Mouse (Mus musculus): ENCODE data around the gene Adgrv1. TPM values are rescaled to one million over a fixed set of nuclear protein-coding genes. Genes with fewer than 3 reads are reported as not detected.

Adgrv1 gene
- total and polyA plus RNA-seq, 3 experiments = 0.17 to 0.44 (median 0.27) TPM

GRCm38 (mm10) chr13:81385597-81386362 lies 247.2 kb downstream of the Adgrv1 start:
- no peak overlapping the region for H3K9ac ChIP-seq (ENCODE audit: insufficient read depth, low read depth)
- H3K4me3 ChIP-seq (replicated peaks in 1 of 3; ENCODE audit: low read depth in 2 of 3, low read length in 2 of 3, poor library complexity in 1 of 3) = no peak overlapping the region
- H3K27me3 ChIP-seq (replicated peaks) = no peaks in the 10 kb centered on the region
- DNase-seq (ENCODE audit: extremely low read depth) = no peak
- peak overlapping the region; percentile 21; the same call in 1 of the 2 replicates for H3K4me2 ChIP-seq (ENCODE audit: insufficient read depth, low read depth, poor library complexity, severe bottlenecking)
- in situ Hi-C loops (cut with MboI; ENCODE audit: low pct_ligation_motif_present, low pct_unique_long_range_greater_than_20kb, low sequenced_read_pairs) = no loop called here
- H3K27ac ChIP-seq (ENCODE audit: insufficient read depth, low read depth) = no peak overlapping the region
- dilution Hi-C loops (cut with MboI; ENCODE audit: extremely low pct_ligation_motif_present, extremely low pct_unique_long_range_greater_than_20kb, low sequenced_read_pairs) = no loop called here
- H3K4me1 ChIP-seq (ENCODE audit: control insufficient read depth in 1 of 2, insufficient read depth in 2 of 2) = no peaks in the 10 kb centered on the region
- TF ChIP-seq SIN3A (IDR thresholded peaks at IDR 0.05; ENCODE audit: low read length) (no peak), USF1 (IDR thresholded peaks at IDR 0.05; ENCODE audit: low read depth, low read length) (no peak), POLR2A (IDR thresholded peaks at IDR 0.05; ENCODE audit: low read depth, low read length) (no peak), KAT2A (IDR thresholded peaks at IDR 0.05; ENCODE audit: insufficient replicate concordance, low read length) (no peak), E2F4 (IDR thresholded peaks at IDR 0.05; ENCODE audit: insufficient replicate concordance, low read depth, low read length) (no peak), JUND (conservative IDR thresholded peaks at IDR 0.05; ENCODE audit: low read depth, low read length) (no peak), PAX5 (IDR thresholded peaks at IDR 0.05; ENCODE audit: low read length) (no peak)
- H3K9me3 ChIP-seq (replicated peaks; ENCODE audit: low read length) = no peaks in the 10 kb centered on the region
- no peaks in the 10 kb centered on the region for H3K36me3 ChIP-seq (replicated peaks in 1 of 2; ENCODE audit: control insufficient read depth in 1 of 2, insufficient read depth in 1 of 2, low read length in 1 of 2)
- no peaks in the 10 kb centered on the region for H3K79me2 ChIP-seq (replicated peaks; ENCODE audit: control insufficient read depth, extremely low read depth, insufficient read depth, poor library complexity, severe bottlenecking)

DNA sequence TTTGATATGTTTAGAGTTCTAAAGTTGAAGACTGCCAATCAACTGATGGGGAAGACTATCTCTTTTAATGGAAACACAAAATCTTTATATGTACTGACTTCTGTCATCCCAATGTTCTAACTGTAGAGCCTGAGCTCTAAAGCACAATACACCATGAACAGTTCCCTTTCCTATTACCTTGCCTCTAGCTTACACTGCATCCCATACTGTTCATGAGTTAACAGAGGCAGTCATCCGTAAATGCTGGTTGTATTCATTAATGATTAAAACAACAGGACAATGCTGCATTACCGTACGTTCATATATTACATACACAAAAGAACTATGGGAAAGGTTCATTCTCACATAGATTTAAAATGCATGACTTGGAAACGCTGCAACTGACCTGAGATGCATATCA lies 251.1 kb downstream of the Adgrv1 start:
- no peaks in the 10 kb centered on the region for H3K27me3 ChIP-seq (replicated peaks)
- dilution Hi-C loops (cut with MboI; ENCODE audit: extremely low pct_ligation_motif_present, extremely low pct_unique_long_range_greater_than_20kb, low sequenced_read_pairs) (no loop called here), in situ Hi-C loops (cut with MboI; ENCODE audit: low pct_ligation_motif_present, low pct_unique_long_range_greater_than_20kb, low sequenced_read_pairs) (no loop called here)
- TF ChIP-seq ELF1 (IDR thresholded peaks at IDR 0.05; ENCODE audit: low read depth, low read length) = no peak
- TF ChIP-seq MAFK (IDR thresholded peaks at IDR 0.05; ENCODE audit: insufficient replicate concordance, low read length) = no peak
- no peak for TF ChIP-seq CTCF (conservative IDR thresholded peaks at IDR 0.05 in 1 of 2, IDR thresholded peaks at IDR 0.05 in 1 of 2; ENCODE audit: low read depth in 2 of 2, low read length in 2 of 2)
- TF ChIP-seq CHD1 (IDR thresholded peaks at IDR 0.05; ENCODE audit: low read depth, low read length) = no peak
- TF ChIP-seq GABPA (IDR thresholded peaks at IDR 0.05; ENCODE audit: insufficient replicate concordance, low read depth, low read length) = no peak
- no peak for TF ChIP-seq UBTF (IDR thresholded peaks at IDR 0.05; ENCODE audit: low read depth, low read length)
- TF ChIP-seq IRF4 (IDR thresholded peaks at IDR 0.05; ENCODE audit: low read depth, low read length) = no peak
- no peak for TF ChIP-seq NELFE (IDR thresholded peaks at IDR 0.05; ENCODE audit: low read depth, low read length)
- no peak for TF ChIP-seq NRF1 (IDR thresholded peaks at IDR 0.05; ENCODE audit: low read depth, low read length)
- no peaks in the 10 kb centered on the region for H3K36me3 ChIP-seq (replicated peaks in 1 of 2; ENCODE audit: control insufficient read depth in 1 of 2, insufficient read depth in 1 of 2, low read length in 1 of 2)
- no peak overlapping the region for H3K4me2 ChIP-seq (ENCODE audit: insufficient read depth, low read depth, poor library complexity, severe bottlenecking)
- H3K9me3 ChIP-seq (replicated peaks; ENCODE audit: low read length) = no peaks in the 10 kb centered on the region
- DNase-seq (ENCODE audit: extremely low read depth) = no peak
- no peak overlapping the region for H3K4me3 ChIP-seq (replicated peaks in 1 of 3; ENCODE audit: low read depth in 2 of 3, low read length in 2 of 3, poor library complexity in 1 of 3)
- H3K4me1 ChIP-seq (ENCODE audit: control insufficient read depth in 1 of 2, insufficient read depth in 2 of 2) = no peaks in the 10 kb centered on the region
- no peaks in the 10 kb centered on the region for H3K79me2 ChIP-seq (replicated peaks; ENCODE audit: control insufficient read depth, extremely low read depth, insufficient read depth, poor library complexity, severe bottlenecking)
- H3K27ac ChIP-seq (ENCODE audit: insufficient read depth, low read depth) = no peak overlapping the region
- no peak overlapping the region for H3K9ac ChIP-seq (ENCODE audit: insufficient read depth, low read depth)

Measured in CH12.LX (cell line).